Mouse (Mus musculus) lung, postnatal 0 days (tissue): ENCODE results near the gene Snx10.

Source experiments
- CTCF ChIP-seq: IDR thresholded peaks from 2 replicates; pipeline ENCODE4 v1.5.1; 2016; ENCODE audit warnings: antibody characterized with exemption, mild to moderate bottlenecking
- EP300 ChIP-seq: IDR thresholded peaks from 2 replicates; pipeline ENCODE4 v1.6.1; 2016; ENCODE audit warnings: antibody characterized with exemption, mild to moderate bottlenecking, control low read depth

DNA sequence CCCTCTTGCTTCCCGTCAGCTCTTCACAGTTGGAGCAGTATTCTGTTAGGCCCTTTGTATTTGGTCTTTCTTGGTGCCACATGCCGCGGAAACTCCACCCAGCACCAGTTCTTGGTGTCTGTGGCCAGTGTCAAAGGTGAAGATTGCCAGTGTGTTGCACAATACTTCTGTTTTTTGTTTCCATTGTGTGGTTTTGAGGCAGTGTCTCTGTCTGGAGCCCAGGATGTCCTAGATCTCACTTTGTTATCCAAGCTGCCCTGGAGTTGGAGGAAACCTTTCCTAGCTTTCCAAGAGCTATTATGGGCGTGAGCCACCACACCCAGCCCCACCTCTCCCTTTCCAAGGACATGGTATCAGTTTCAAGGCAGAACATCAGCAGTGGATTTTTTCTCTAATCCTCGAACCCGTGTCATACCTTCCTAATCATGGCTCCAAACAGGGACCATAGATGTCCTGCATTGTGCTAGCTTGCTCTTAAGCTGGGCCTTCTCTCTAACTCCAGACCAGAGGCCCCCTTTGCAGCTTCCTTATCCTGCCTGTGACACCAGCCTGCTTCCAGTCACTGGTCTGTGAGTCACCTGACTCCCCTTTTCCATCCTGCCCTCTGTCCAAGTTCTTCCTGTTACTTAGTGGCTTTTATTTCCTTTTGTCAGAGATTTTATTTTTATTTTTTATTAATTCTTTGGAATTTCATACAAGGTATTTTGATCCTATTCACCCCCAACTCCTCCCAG lies 9.9 kb downstream of the Snx10 start:
- TF ChIP-seq CTCF (no peak), EP300 (no peak)
